Mouse (Mus musculus): ENCODE data around the gene Tll2. TPM values are rescaled to one million over a fixed set of nuclear protein-coding genes. Genes with fewer than 3 reads are reported as not detected.

Gene Tll2
- polyA plus RNA-seq, 1 experiment from 2014 or later, result not detected

- no peak overlapping the region for H3K4me2 ChIP-seq (replicated peaks; ENCODE audit: low read depth, low read length)
- no peaks in the 10 kb centered on the region for H3K9me3 ChIP-seq (ENCODE audit: control insufficient read depth, low read length)
- 56% methylated on average over 4 of the region's 4 CpGs for WGBS
- no peak overlapping the region for H3K27ac ChIP-seq (ENCODE audit: low read depth, low read length)
- no peaks in the 10 kb centered on the region for H3K27me3 ChIP-seq (ENCODE audit: control insufficient read depth, insufficient read depth, low read length)
- no peaks in the 10 kb centered on the region for H3K4me1 ChIP-seq (ENCODE audit: control insufficient read depth, insufficient read depth, low read length)
- H3K9ac ChIP-seq (ENCODE audit: low read depth, low read length), result no peak overlapping the region
- no peak for ATAC-seq (ENCODE audit: low FRiP score, low TSS enrichment)
- H3K36me3 ChIP-seq (ENCODE audit: control insufficient read depth, insufficient read depth, low read length), result no peaks in the 10 kb centered on the region
- no peak overlapping the region for H3K4me3 ChIP-seq (ENCODE audit: low read length)
These were observed 67.0 kb downstream of the Tll2 start for GRCm38 (mm10) chr19:41139629-41140028.

GRCm38 (mm10) chr19:41123009-41123408 is 83.6 kb downstream of the Tll2 start:
- H3K4me1 ChIP-seq (ENCODE audit: control insufficient read depth, insufficient read depth, low read length), result no peaks in the 10 kb centered on the region

GRCm38 (mm10) chr19:41119924-41120323 is 86.7 kb downstream of the Tll2 start:
- Histone ChIP-seq H3K9me3 (ENCODE audit: control insufficient read depth, low read length) (no peaks in the 10 kb centered on the region), H3K36me3 (ENCODE audit: control insufficient read depth, insufficient read depth, low read length) (no peaks in the 10 kb centered on the region), H3K4me1 (ENCODE audit: control insufficient read depth, insufficient read depth, low read length) (no peaks in the 10 kb centered on the region), H3K27me3 (ENCODE audit: control insufficient read depth, insufficient read depth, low read length) (no peaks in the 10 kb centered on the region), H3K4me2 (replicated peaks; ENCODE audit: low read depth, low read length) (no peak overlapping the region), H3K4me3 (ENCODE audit: low read length) (no peak overlapping the region), H3K27ac (ENCODE audit: low read depth, low read length) (no peak overlapping the region), H3K9ac (ENCODE audit: low read depth, low read length) (no peak overlapping the region)
- no peak for ATAC-seq (ENCODE audit: low FRiP score, low TSS enrichment)
- 87% methylated on average over 13 of the region's 13 CpGs for WGBS

More at GRCm38 (mm10) chr19:41123009-41123408, 83.6 kb downstream of the Tll2 start:
- WGBS, result 12% methylated on average over 3 of the region's 3 CpGs
- Histone ChIP-seq H3K9ac (ENCODE audit: low read depth, low read length) (no peak overlapping the region), H3K36me3 (ENCODE audit: control insufficient read depth, insufficient read depth, low read length) (no peaks in the 10 kb centered on the region), H3K9me3 (ENCODE audit: control insufficient read depth, low read length) (no peaks in the 10 kb centered on the region), H3K4me2 (replicated peaks; ENCODE audit: low read depth, low read length) (no peak overlapping the region), H3K4me3 (ENCODE audit: low read length) (no peak overlapping the region), H3K27ac (ENCODE audit: low read depth, low read length) (no peak overlapping the region), H3K27me3 (ENCODE audit: control insufficient read depth, insufficient read depth, low read length) (no peaks in the 10 kb centered on the region)
- no peak for ATAC-seq (ENCODE audit: low FRiP score, low TSS enrichment)

- H3K27ac ChIP-seq (ENCODE audit: low read depth, low read length), result no peak overlapping the region
- H3K4me2 ChIP-seq (replicated peaks; ENCODE audit: low read depth, low read length), result no peak overlapping the region
- WGBS, result 31% methylated on average over 6 of the region's 6 CpGs
- H3K36me3 ChIP-seq (ENCODE audit: control insufficient read depth, insufficient read depth, low read length), result no peaks in the 10 kb centered on the region
- no peaks in the 10 kb centered on the region for H3K27me3 ChIP-seq (ENCODE audit: control insufficient read depth, insufficient read depth, low read length)
- no peaks in the 10 kb centered on the region for H3K9me3 ChIP-seq (ENCODE audit: control insufficient read depth, low read length)
- H3K4me1 ChIP-seq (ENCODE audit: control insufficient read depth, insufficient read depth, low read length), result no peaks in the 10 kb centered on the region
- H3K9ac ChIP-seq (ENCODE audit: low read depth, low read length), result no peak overlapping the region
- no peak for ATAC-seq (ENCODE audit: low FRiP score, low TSS enrichment)
- H3K4me3 ChIP-seq (ENCODE audit: low read length), result no peak overlapping the region
These were observed 88.3 kb downstream of the Tll2 start for GRCm38 (mm10) chr19:41118346-41118745.

DNA sequence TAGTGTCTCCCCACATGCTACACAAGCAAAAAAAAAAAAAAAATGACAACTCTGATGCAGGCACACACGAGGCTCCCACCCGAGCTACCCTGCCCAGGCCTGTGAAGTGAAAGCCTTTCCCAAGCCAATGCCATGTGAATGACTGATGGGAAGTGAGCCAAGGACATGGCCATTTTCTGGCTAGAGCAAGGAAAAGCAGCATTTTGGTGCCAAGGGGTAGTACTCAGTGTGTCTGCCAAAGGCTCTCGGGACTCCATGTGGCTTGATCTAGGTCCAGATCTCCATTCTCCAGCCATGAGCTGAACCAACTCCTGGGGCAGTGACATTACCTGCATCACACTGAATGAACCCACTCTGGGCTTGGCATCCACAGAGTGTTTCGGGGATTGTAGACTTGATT is 89.3 kb downstream of the Tll2 start:
- Histone ChIP-seq H3K27ac (ENCODE audit: low read depth, low read length) (no peak overlapping the region), H3K9me3 (ENCODE audit: control insufficient read depth, low read length) (no peaks in the 10 kb centered on the region), H3K4me2 (replicated peaks; ENCODE audit: low read depth, low read length) (no peak overlapping the region), H3K27me3 (ENCODE audit: control insufficient read depth, insufficient read depth, low read length) (no peaks in the 10 kb centered on the region), H3K9ac (ENCODE audit: low read depth, low read length) (no peak overlapping the region), H3K4me1 (ENCODE audit: control insufficient read depth, insufficient read depth, low read length) (no peaks in the 10 kb centered on the region), H3K36me3 (ENCODE audit: control insufficient read depth, insufficient read depth, low read length) (no peaks in the 10 kb centered on the region), H3K4me3 (ENCODE audit: low read length) (no peak overlapping the region)
- ATAC-seq (ENCODE audit: low FRiP score, low TSS enrichment), result no peak
- 89% methylated on average over 4 of the region's 4 CpGs for WGBS

DNA sequence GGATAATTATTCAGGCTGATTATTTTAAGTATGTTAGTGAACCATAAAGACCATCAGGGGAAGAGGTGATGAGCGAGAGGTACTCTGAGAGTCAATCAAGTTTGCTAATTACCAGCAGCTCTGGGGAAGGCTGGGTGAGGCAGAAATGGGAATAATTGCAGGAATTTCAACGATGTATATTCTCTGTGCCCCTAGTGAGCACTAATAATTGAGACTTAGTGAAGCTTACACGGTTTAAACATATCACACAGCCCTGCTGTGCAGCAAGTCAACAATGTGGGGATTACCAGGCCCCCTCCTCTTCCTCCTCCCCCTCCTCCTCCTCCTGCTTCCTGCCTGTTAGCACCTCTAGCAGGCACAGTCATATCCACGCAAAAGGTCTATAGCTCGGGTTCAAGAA is 92.0 kb downstream of the Tll2 start:
- no peak for ATAC-seq (ENCODE audit: low FRiP score, low TSS enrichment)

DNA sequence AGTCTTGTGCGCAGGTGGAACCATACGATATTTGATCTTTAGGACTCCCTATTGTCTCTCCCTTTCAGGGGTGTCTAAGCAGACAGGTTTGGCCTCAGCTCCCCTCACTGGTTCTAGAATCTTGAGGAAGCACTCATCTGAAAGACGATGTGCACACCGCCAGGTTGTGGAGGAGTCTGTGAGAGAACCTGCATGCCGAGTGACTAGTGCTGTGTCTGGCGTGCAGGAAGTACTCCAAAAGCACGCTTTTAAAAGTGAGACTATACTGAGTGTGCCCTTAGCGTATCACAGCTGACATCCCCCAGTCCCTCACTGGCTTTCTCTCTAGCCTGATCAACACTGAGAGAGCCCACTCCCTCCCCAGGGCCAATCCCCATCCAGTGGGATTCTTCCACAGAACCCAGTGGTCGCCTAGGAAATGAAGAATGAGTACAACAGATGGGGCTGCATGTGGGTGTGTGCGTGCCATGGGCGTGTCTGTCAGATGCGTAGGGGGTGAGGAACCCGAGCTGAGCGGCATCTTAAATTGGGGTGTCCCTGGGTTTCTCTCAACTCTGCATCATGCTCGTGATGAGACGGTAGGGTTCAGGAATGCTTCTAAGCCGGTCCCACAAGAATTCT is 92.6 kb downstream of the Tll2 start:
- no peaks in the 10 kb centered on the region for H3K36me3 ChIP-seq (ENCODE audit: control insufficient read depth, insufficient read depth, low read length)
- H3K4me3 ChIP-seq (ENCODE audit: low read length), result no peak overlapping the region
- no peaks in the 10 kb centered on the region for H3K27me3 ChIP-seq (ENCODE audit: control insufficient read depth, insufficient read depth, low read length)
- no peaks in the 10 kb centered on the region for H3K4me1 ChIP-seq (ENCODE audit: control insufficient read depth, insufficient read depth, low read length)
- H3K4me2 ChIP-seq (replicated peaks; ENCODE audit: low read depth, low read length), result no peak overlapping the region
- no peaks in the 10 kb centered on the region for H3K9me3 ChIP-seq (ENCODE audit: control insufficient read depth, low read length)
- no peak overlapping the region for H3K27ac ChIP-seq (ENCODE audit: low read depth, low read length)
- ATAC-seq (ENCODE audit: low FRiP score, low TSS enrichment), result no peak
- H3K9ac ChIP-seq (ENCODE audit: low read depth, low read length), result no peak overlapping the region
- WGBS, result 80% methylated on average over 17 of the region's 17 CpGs

More for the DNA sequence above, 92.0 kb downstream of the Tll2 start:
- no peaks in the 10 kb centered on the region for H3K27me3 ChIP-seq (ENCODE audit: control insufficient read depth, insufficient read depth, low read length)
- H3K27ac ChIP-seq (ENCODE audit: low read depth, low read length), result no peak overlapping the region
- no peak overlapping the region for H3K9ac ChIP-seq (ENCODE audit: low read depth, low read length)
- H3K4me1 ChIP-seq (ENCODE audit: control insufficient read depth, insufficient read depth, low read length), result no peaks in the 10 kb centered on the region
- no peaks in the 10 kb centered on the region for H3K36me3 ChIP-seq (ENCODE audit: control insufficient read depth, insufficient read depth, low read length)
- H3K4me3 ChIP-seq (ENCODE audit: low read length), result no peak overlapping the region
- no peak overlapping the region for H3K4me2 ChIP-seq (replicated peaks; ENCODE audit: low read depth, low read length)
- 37% methylated on average over 5 of the region's 5 CpGs for WGBS
- H3K9me3 ChIP-seq (ENCODE audit: control insufficient read depth, low read length), result no peaks in the 10 kb centered on the region

- Histone ChIP-seq H3K9me3 (ENCODE audit: control insufficient read depth, low read length) (no peaks in the 10 kb centered on the region), H3K27ac (ENCODE audit: low read depth, low read length) (no peak overlapping the region), H3K36me3 (ENCODE audit: control insufficient read depth, insufficient read depth, low read length) (no peaks in the 10 kb centered on the region), H3K4me1 (ENCODE audit: control insufficient read depth, insufficient read depth, low read length) (no peaks in the 10 kb centered on the region), H3K9ac (ENCODE audit: low read depth, low read length) (no peak overlapping the region), H3K27me3 (ENCODE audit: control insufficient read depth, insufficient read depth, low read length) (no peaks in the 10 kb centered on the region), H3K4me3 (ENCODE audit: low read length) (no peak overlapping the region), H3K4me2 (replicated peaks; ENCODE audit: low read depth, low read length) (no peak overlapping the region)
- 10% methylated on average over 6 of the region's 6 CpGs for WGBS
- no peak for ATAC-seq (ENCODE audit: low FRiP score, low TSS enrichment)
These were observed 94.0 kb downstream of the Tll2 start for GRCm38 (mm10) chr19:41112609-41113008.

- Histone ChIP-seq H3K9ac (ENCODE audit: low read depth, low read length) (no peak overlapping the region), H3K27ac (ENCODE audit: low read depth, low read length) (no peak overlapping the region), H3K36me3 (ENCODE audit: control insufficient read depth, insufficient read depth, low read length) (no peaks in the 10 kb centered on the region), H3K4me1 (ENCODE audit: control insufficient read depth, insufficient read depth, low read length) (no peaks in the 10 kb centered on the region), H3K4me3 (ENCODE audit: low read length) (no peak overlapping the region), H3K4me2 (replicated peaks; ENCODE audit: low read depth, low read length) (no peak overlapping the region), H3K9me3 (ENCODE audit: control insufficient read depth, low read length) (no peaks in the 10 kb centered on the region), H3K27me3 (ENCODE audit: control insufficient read depth, insufficient read depth, low read length) (no peaks in the 10 kb centered on the region)
- 55% methylated on average over 5 of the region's 5 CpGs for WGBS
- ATAC-seq (ENCODE audit: low FRiP score, low TSS enrichment), result no peak
These were observed 96.6 kb downstream of the Tll2 start for GRCm38 (mm10) chr19:41109991-41110390.

All from kidney, embryonic 14.5 days (tissue).